ENCODE assay signal across 9 mouse cellular contexts in the genomic region with DNA sequence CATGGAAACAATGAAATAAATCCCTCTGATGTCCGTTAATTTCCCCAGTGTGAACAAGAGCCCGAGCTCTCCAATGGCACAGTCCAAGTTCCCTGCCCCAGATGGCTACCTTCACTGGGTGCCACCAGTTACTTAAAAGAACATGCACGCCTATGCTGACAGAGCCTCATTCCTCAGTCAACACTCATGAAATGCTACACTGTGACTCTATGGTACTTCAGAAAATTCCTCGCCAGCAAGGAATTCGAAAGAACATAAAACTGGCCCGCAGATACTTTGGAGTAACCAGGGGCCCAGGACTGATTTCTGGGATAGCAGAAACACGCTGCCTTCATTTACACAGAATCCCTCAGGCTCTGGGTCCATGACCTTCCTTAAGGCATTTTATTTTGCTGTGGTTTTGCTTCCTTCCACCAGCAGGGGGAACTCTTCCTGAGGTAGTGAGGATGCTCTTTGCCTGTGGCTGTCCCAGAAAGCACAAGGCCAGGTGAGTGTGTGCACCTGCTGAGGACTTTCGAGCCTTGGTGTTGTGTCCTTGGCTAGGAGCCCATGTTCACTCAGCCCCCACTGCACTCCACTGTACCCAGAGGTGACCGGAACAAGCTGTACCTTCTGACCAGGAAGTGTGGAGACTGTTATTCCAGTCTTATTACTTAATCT.
DNase-seq lines count a peak whose midpoint lies in the region; ATAC-seq and TF ChIP-seq lines count a peak whose summit lies in the region.
"Had no signal": no experiment of that assay in that cellular context is flagged by ENCODE, and none has a peak within 500 bp of the region (broad histone marks: within the 10 kb centered on the region; RNA-seq: fewer than 3 reads in every experiment).

No protein-coding gene starts in this region.

- no peak overlapping the region for H3K9ac ChIP-seq in forebrain, embryonic 12.5 days
- no peak overlapping the region for H3K9ac ChIP-seq in intestine, embryonic 15.5 days
- H3K9ac ChIP-seq in limb, embryonic 14.5 days (ENCODE audit: low read depth, low read length, severe bottlenecking) = no peak overlapping the region
- H3K9ac ChIP-seq in stomach, embryonic 16.5 days (ENCODE audit: low read length) = no peak overlapping the region
- H3K9ac ChIP-seq: limb, embryonic 12.5 days had no signal

- no peaks in the 10 kb centered on the region for H3K27me3 ChIP-seq in forebrain, embryonic 12.5 days
- H3K27me3 ChIP-seq in intestine, embryonic 15.5 days (replicated peaks) = no peaks in the 10 kb centered on the region
- H3K27me3 ChIP-seq in limb, embryonic 14.5 days (ENCODE audit: control insufficient read depth, insufficient read depth, low read length) = no peaks in the 10 kb centered on the region
- H3K27me3 ChIP-seq in stomach, embryonic 16.5 days (ENCODE audit: control insufficient read depth, insufficient read depth, low read length) = no peaks in the 10 kb centered on the region
- H3K27me3 ChIP-seq: limb, embryonic 12.5 days had no signal

- H3K27ac ChIP-seq in forebrain, embryonic 12.5 days = no peak overlapping the region
- H3K27ac ChIP-seq in intestine, embryonic 15.5 days = no peak overlapping the region
- no peak overlapping the region for H3K27ac ChIP-seq in limb, embryonic 14.5 days (replicated peaks; ENCODE audit: low read depth, low read length)
- no peak overlapping the region for H3K27ac ChIP-seq in stomach, embryonic 16.5 days (ENCODE audit: low read length)
- H3K27ac ChIP-seq: limb, embryonic 12.5 days had no signal

- H3K9me3 ChIP-seq in forebrain, embryonic 12.5 days = no peaks in the 10 kb centered on the region
- H3K9me3 ChIP-seq in intestine, embryonic 15.5 days = no peaks in the 10 kb centered on the region
- no peaks in the 10 kb centered on the region for H3K9me3 ChIP-seq in limb, embryonic 14.5 days (ENCODE audit: control insufficient read depth, low read length)
- H3K9me3 ChIP-seq in stomach, embryonic 16.5 days (replicated peaks; ENCODE audit: control insufficient read depth, low read length) = no peaks in the 10 kb centered on the region
- H3K9me3 ChIP-seq: limb, embryonic 12.5 days had no signal

- DNase-seq in heart, adult 11 months = peak; percentile 91
- no peak for DNase-seq in heart, postnatal 25 days (ENCODE audit: low spot score)
- peak; percentile 37 for DNase-seq in c-Kit-positive CD71-positive TER-119-negative erythroid progenitor cells, embryonic 14.5 days (ENCODE audit: low read depth)
- peak; percentile 12 for DNase-seq in limb, embryonic 14.5 days (ENCODE audit: low spot score)
- peak; percentile 43 for DNase-seq in neural tube, embryonic 10.5 days (ENCODE audit: extremely low spot score, low spot score)

- H3K4me2 ChIP-seq in forebrain, embryonic 12.5 days = no peak overlapping the region
- H3K4me2 ChIP-seq in intestine, embryonic 15.5 days (replicated peaks) = no peak overlapping the region
- H3K4me2 ChIP-seq in limb, embryonic 14.5 days (replicated peaks; ENCODE audit: low read depth, low read length, severe bottlenecking) = no peak overlapping the region
- H3K4me2 ChIP-seq in stomach, embryonic 16.5 days (ENCODE audit: low read depth, low read length) = no peak overlapping the region
- H3K4me2 ChIP-seq: limb, embryonic 12.5 days had no signal

- H3K36me3 ChIP-seq in forebrain, embryonic 12.5 days (replicated peaks) = no peaks in the 10 kb centered on the region
- H3K36me3 ChIP-seq in intestine, embryonic 15.5 days = no peaks in the 10 kb centered on the region
- peaks cover 16% of the 10 kb centered on the region for H3K36me3 ChIP-seq in limb, embryonic 14.5 days (ENCODE audit: control insufficient read depth, insufficient read depth, low read length)
- H3K36me3 ChIP-seq in stomach, embryonic 16.5 days (ENCODE audit: control insufficient read depth, insufficient read depth, low read length) = no peaks in the 10 kb centered on the region

- ATAC-seq in forebrain, embryonic 12.5 days (ENCODE audit: low FRiP score) = peak; percentile 55; the same call in 1 of the 2 replicates
- ATAC-seq in intestine, embryonic 15.5 days = peak; percentile 83
- ATAC-seq in limb, embryonic 14.5 days (ENCODE audit: low FRiP score, low read depth) = peak; percentile 41; the same call in 1 of the 2 replicates
- peak; percentile 83 for ATAC-seq in stomach, embryonic 16.5 days (ENCODE audit: insufficient read depth, low FRiP score)

- H3K4me3 ChIP-seq in forebrain, embryonic 12.5 days (replicated peaks) = no peak overlapping the region
- H3K4me3 ChIP-seq in intestine, embryonic 15.5 days (replicated peaks) = no peak overlapping the region
- H3K4me3 ChIP-seq in limb, embryonic 14.5 days (replicated peaks; ENCODE audit: low read length) = no peak overlapping the region
- no peak overlapping the region for H3K4me3 ChIP-seq in stomach, embryonic 16.5 days (replicated peaks; ENCODE audit: low read length)
- H3K4me3 ChIP-seq: limb, embryonic 12.5 days had no signal

- WGBS in forebrain, embryonic 12.5 days = 74% methylated on average over 9 of the region's 9 CpGs
- 73% methylated on average over 9 of the region's 9 CpGs for WGBS in intestine, embryonic 15.5 days
- 66% methylated on average over 9 of the region's 9 CpGs for WGBS in limb, embryonic 14.5 days
- WGBS in stomach, embryonic 16.5 days = 69% methylated on average over 9 of the region's 9 CpGs

- H3K4me1 ChIP-seq in forebrain, embryonic 12.5 days = peaks cover 11% of the 10 kb centered on the region; the same call in 1 of the 2 replicates
- H3K4me1 ChIP-seq in intestine, embryonic 15.5 days (replicated peaks) = no peaks in the 10 kb centered on the region
- no peaks in the 10 kb centered on the region for H3K4me1 ChIP-seq in limb, embryonic 14.5 days (ENCODE audit: control insufficient read depth, insufficient read depth, low read length)
- H3K4me1 ChIP-seq in stomach, embryonic 16.5 days (ENCODE audit: control insufficient read depth, insufficient read depth, low read length) = no peaks in the 10 kb centered on the region
- H3K4me1 ChIP-seq: limb, embryonic 12.5 days had no signal

- no peak for TF ChIP-seq POLR2A in limb, embryonic 14.5 days (IDR thresholded peaks at IDR 0.05; ENCODE audit: borderline replicate concordance, extremely low read depth, insufficient read depth, insufficient read length)

- intact Hi-C loops in heart, postnatal 25 days (cut with DNase I) = loop anchor here (1.0 to 10.0 kb wide), 2 partner anchors 142 to 168 kb away; no protein-coding TSS in a partner anchor
